Mouse (Mus musculus) heart, embryonic 12.5 days (tissue): ENCODE results near the gene Prx. TPM values are rescaled to one million over a fixed set of nuclear protein-coding genes. Genes with fewer than 3 reads are reported as not detected.
A peak's percentile ranks its signal among the peaks of the same experiment; 100 is the strongest.

Experiments used
- ATAC-seq: fragments of 200-750 bp; cut with Nextera tagmentation; 2 replicates; pipeline ENCODE4 v1.8.0; 2017; ENCODE audit warnings: moderate TSS enrichment, moderate library complexity; ENCODE audit not compliant: insufficient number of reproducible peaks, low FRiP score
- H3K27ac ChIP-seq: fragments of 300-500 bp; sonication (generic); 2 replicates; pipeline ENCODE4 v1.5.1; 2016; ENCODE audit warnings: mild to moderate bottlenecking, moderate library complexity; ENCODE audit not compliant: poor library complexity, severe bottlenecking
- H3K27me3 ChIP-seq: fragments of 300-500 bp; sonication (generic); replicated peaks from 2 replicates; pipeline ENCODE4 v1.6.1; 2016; ENCODE audit warnings: mild to moderate bottlenecking, moderate library complexity
- H3K36me3 ChIP-seq: fragments of 300-500 bp; sonication (generic); 2 replicates; pipeline ENCODE4 v1.6.1; 2016; ENCODE audit warnings: mild to moderate bottlenecking, moderate library complexity
- H3K4me1 ChIP-seq: fragments of 300-500 bp; sonication (generic); replicated peaks from 2 replicates; pipeline ENCODE4 v1.6.1; 2016; ENCODE audit warnings: mild to moderate bottlenecking
- H3K4me2 ChIP-seq: fragments of 300-500 bp; sonication (generic); 2 replicates; pipeline ENCODE4 v1.6.1; 2016; ENCODE audit warnings: mild to moderate bottlenecking, moderate library complexity
- H3K4me3 ChIP-seq: fragments of 300-500 bp; sonication (generic); 2 replicates; pipeline ENCODE4 v1.5.1; 2016; ENCODE audit warnings: mild to moderate bottlenecking
- H3K9ac ChIP-seq: fragments of 300-500 bp; sonication (generic); 2 replicates; pipeline ENCODE4 v1.6.1; 2016; ENCODE audit warnings: mild to moderate bottlenecking, moderate library complexity
- H3K9me3 ChIP-seq: fragments of 300-500 bp; sonication (generic); replicated peaks from 2 replicates; pipeline ENCODE4 v1.6.1; 2016; ENCODE audit warnings: mild to moderate bottlenecking, moderate library complexity
- WGBS: fragments of 180-500 bp; shearing (Covaris S2); methylation state at CpG from one replicate; pipeline ENCODE4 v1.1.7; 2016; 5-methylcytosine and 5-hydroxymethylcytosine counted together
- polyA plus RNA-seq: library from polyadenylated mRNA; unstranded; fragments of >200 nt; fragmentation: Nextera tagmentation; extraction: Ambion mirVana; gene quantifications from 2 replicates; pipeline ENCODE4 v1.2.1, GENCODE M21; 2016

Gene Prx
- polyA plus RNA-seq = 3.3 and 3.5 TPM in 2 replicates

- no peak within 1 kb of the TSS for H3K4me2 ChIP-seq
- no peaks in the 10 kb centered on the region for H3K27me3 ChIP-seq
- H3K4me3 ChIP-seq = no peak within 1 kb of the TSS
- no peaks in the 10 kb centered on the region for H3K9me3 ChIP-seq
- WGBS = 46% methylated on average over 3 of the region's 3 CpGs
- ATAC-seq = no peak
- no peaks in the 10 kb centered on the region for H3K36me3 ChIP-seq
- no peak within 1 kb of the TSS for H3K27ac ChIP-seq
- no peak within 1 kb of the TSS for H3K9ac ChIP-seq
- H3K4me1 ChIP-seq = peaks cover 19% of the 10 kb centered on the region
These were observed at the start of gene Prx for GRCm38 (mm10) chr7:27499036-27499435. TSS of gene Prx (plus strand) at chr7:27499324.

DNA sequence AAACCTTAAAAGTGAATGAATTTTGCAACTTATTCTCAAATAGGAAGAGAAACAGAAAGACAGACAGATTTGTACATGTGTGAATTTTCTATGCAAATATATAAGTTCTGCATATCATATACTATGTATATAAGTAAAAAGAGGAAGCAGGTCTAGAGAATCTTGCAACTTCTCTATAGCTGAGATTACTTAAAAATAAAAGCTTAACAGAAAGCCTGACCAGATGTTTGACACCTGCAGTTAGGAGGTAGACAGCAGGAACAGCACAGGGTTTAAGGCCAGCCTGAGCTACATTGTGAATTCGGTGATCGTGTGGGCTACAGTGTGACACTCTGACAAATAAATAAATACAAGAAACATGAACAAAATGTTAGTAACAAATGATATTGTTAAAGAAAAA, 47.8 kb upstream of the Prx start:
- no peak overlapping the region for H3K4me3 ChIP-seq
- peaks cover 21% of the 10 kb centered on the region for H3K4me1 ChIP-seq
- ATAC-seq = no peak
- H3K4me2 ChIP-seq = no peak overlapping the region
- WGBS = 99% methylated on average over 2 of the region's 2 CpGs
- peaks cover 3% of the 10 kb centered on the region for H3K27me3 ChIP-seq
- H3K36me3 ChIP-seq = no peaks in the 10 kb centered on the region
- H3K9ac ChIP-seq = no peak overlapping the region
- H3K27ac ChIP-seq = no peak overlapping the region
- H3K9me3 ChIP-seq = no peaks in the 10 kb centered on the region

DNA sequence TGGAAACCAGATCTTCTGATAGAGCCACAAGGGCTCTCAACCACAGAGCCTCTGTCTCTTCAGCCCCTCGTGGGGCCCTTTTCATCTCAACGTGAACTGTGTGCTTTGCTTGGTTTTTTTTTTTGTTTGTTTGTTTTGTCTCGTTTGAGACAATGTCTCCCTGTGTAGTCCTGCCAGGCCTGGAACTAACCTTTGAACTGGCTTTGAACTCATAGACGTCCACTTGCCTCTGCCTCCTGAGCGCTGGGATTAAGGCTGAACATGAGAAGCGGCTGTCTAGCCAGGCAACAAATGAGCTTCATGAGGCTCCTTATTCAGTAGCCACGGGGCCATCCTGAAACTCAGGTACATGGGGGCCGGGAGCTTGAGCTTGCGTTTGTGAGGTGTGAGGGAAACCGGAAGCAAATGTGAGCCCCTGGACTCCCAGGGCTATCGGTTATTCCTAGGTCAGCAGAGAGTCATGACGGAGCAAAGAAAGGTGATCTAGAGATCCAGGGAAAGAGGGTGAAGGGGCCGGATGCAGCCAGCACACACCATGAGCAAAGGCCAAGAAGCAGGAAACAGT, 46.8 kb upstream of the Prx start:
- Histone ChIP-seq H3K36me3 (no peaks in the 10 kb centered on the region), H3K9me3 (no peaks in the 10 kb centered on the region), H3K4me1 (peaks cover 12% of the 10 kb centered on the region; the same call in 1 of the 2 replicates), H3K27me3 (no peaks in the 10 kb centered on the region), H3K9ac (no peak overlapping the region), H3K4me3 (no peak overlapping the region), H3K27ac (no peak overlapping the region), H3K4me2 (peak overlapping the region; percentile 27; the same call in 1 of the 2 replicates)
- WGBS = 59% methylated on average over 13 of the region's 13 CpGs
- ATAC-seq = no peak

- Histone ChIP-seq H3K4me2 (no peak overlapping the region), H3K4me3 (no peak overlapping the region), H3K27ac (peak overlapping the region; percentile 51; the same call in 1 of the 2 replicates), H3K27me3 (no peaks in the 10 kb centered on the region), H3K4me1 (no peaks in the 10 kb centered on the region), H3K9me3 (no peaks in the 10 kb centered on the region), H3K36me3 (no peaks in the 10 kb centered on the region), H3K9ac (no peak overlapping the region)
- peak; percentile 73 for ATAC-seq
- 51% methylated on average over 10 of the region's 10 CpGs for whole genome bisulfite sequencing
These were observed 44.5 kb upstream of the Prx start for GRCm38 (mm10) chr7:27454461-27455121.

GRCm38 (mm10) chr7:27455273-27455672, 43.9 kb upstream of the Prx start:
- ATAC-seq = no peak
- 81% methylated on average over 3 of the region's 3 CpGs for WGBS
- Histone ChIP-seq H3K9ac (no peak overlapping the region), H3K4me1 (no peaks in the 10 kb centered on the region), H3K27ac (no peak overlapping the region), H3K27me3 (no peaks in the 10 kb centered on the region), H3K4me2 (no peak overlapping the region), H3K4me3 (no peak overlapping the region), H3K36me3 (no peaks in the 10 kb centered on the region), H3K9me3 (no peaks in the 10 kb centered on the region)

GRCm38 (mm10) chr7:27458614-27459013, 40.5 kb upstream of the Prx start:
- H3K36me3 ChIP-seq = peaks cover 2% of the 10 kb centered on the region; the same call in 1 of the 2 replicates
- H3K4me3 ChIP-seq = no peak overlapping the region
- no peaks in the 10 kb centered on the region for H3K27me3 ChIP-seq
- no peak overlapping the region for H3K9ac ChIP-seq
- peak; percentile 84 for ATAC-seq
- H3K9me3 ChIP-seq = no peaks in the 10 kb centered on the region
- H3K4me2 ChIP-seq = no peak overlapping the region
- 78% methylated on average over 4 of the region's 4 CpGs for WGBS
- H3K27ac ChIP-seq = no peak overlapping the region
- no peaks in the 10 kb centered on the region for H3K4me1 ChIP-seq

- Histone ChIP-seq H3K27ac (no peak overlapping the region), H3K4me2 (no peak overlapping the region), H3K4me3 (no peak overlapping the region), H3K4me1 (no peaks in the 10 kb centered on the region), H3K27me3 (no peaks in the 10 kb centered on the region), H3K36me3 (peaks cover 3% of the 10 kb centered on the region; the same call in 1 of the 2 replicates), H3K9ac (no peak overlapping the region), H3K9me3 (no peaks in the 10 kb centered on the region)
- ATAC-seq = 0 out of 2 replicates have a peak, but pooled peaks have one; percentile 26
- WGBS = 58% methylated on average over 5 of the region's 5 CpGs
These were observed 39.5 kb upstream of the Prx start for GRCm38 (mm10) chr7:27459640-27460039.

DNA sequence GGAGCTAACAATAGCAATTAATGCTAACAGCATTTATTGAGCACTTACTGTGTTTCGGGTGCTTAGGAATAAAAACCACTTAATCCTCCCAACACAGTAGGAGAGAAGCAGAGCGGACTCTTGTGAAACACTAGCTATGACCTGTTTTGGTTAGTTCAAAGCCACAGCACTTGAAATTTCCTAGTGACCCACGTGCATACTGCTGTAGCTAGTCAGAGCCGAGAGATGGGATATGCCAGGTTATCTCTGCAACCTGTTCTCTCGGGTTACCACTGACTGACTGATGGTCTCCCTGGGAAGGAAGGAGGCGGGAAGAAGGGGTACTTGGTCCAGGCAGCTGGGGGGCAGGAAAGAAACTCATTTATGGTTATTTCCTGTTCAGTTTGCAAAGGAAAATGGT, 38.6 kb upstream of the Prx start:
- WGBS = 76% methylated on average over 6 of the region's 6 CpGs
- Histone ChIP-seq H3K27ac (no peak overlapping the region), H3K9me3 (no peaks in the 10 kb centered on the region), H3K4me2 (no peak overlapping the region), H3K4me1 (no peaks in the 10 kb centered on the region), H3K36me3 (peaks cover 3% of the 10 kb centered on the region; the same call in 1 of the 2 replicates), H3K9ac (no peak overlapping the region), H3K27me3 (no peaks in the 10 kb centered on the region), H3K4me3 (no peak overlapping the region)
- no peak for ATAC-seq

GRCm38 (mm10) chr7:27467648-27468047, 31.5 kb upstream of the Prx start:
- no peak for ATAC-seq
- H3K4me1 ChIP-seq = peaks cover 8% of the 10 kb centered on the region; the same call in 1 of the 2 replicates
- H3K27me3 ChIP-seq = no peaks in the 10 kb centered on the region
- no peak overlapping the region for H3K9ac ChIP-seq
- 38% methylated on average over 4 of the region's 4 CpGs for WGBS
- H3K4me3 ChIP-seq = no peak overlapping the region
- H3K4me2 ChIP-seq = no peak overlapping the region
- 0 out of 2 replicates have a peak, but pooled peaks cover 3% of the 10 kb centered on the region for H3K36me3 ChIP-seq
- H3K9me3 ChIP-seq = no peaks in the 10 kb centered on the region
- no peak overlapping the region; the same call in 1 of the 2 replicates for H3K27ac ChIP-seq

GRCm38 (mm10) chr7:27471390-27472120, 27.6 kb upstream of the Prx start:
- Histone ChIP-seq H3K4me3 (no peak overlapping the region), H3K9ac (no peak overlapping the region), H3K4me2 (no peak overlapping the region), H3K27ac (no peak overlapping the region), H3K9me3 (no peaks in the 10 kb centered on the region), H3K27me3 (no peaks in the 10 kb centered on the region), H3K36me3 (peaks cover 10% of the 10 kb centered on the region), H3K4me1 (peaks cover 15% of the 10 kb centered on the region)
- WGBS = 91% methylated on average over 11 of the region's 11 CpGs
- no peak for ATAC-seq

DNA sequence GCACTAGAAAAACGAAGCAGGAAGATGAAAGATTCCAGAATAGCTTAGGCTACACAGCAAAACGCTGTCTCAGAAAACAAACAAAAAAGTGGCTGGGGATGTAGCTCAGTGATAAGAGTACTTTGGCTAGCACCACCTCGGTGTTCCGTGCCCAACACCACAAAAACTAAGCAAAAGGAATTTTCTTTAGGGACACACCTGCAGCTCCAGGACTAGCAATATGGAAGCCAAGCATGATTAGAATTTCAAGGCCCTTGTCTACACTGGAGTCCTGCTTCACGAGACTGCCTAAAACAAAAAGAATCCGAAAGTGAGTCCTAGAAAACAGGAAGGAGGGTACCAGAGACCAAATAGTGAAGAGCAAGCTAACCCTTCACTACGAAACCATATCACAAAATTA, 26.5 kb upstream of the Prx start:
- peak overlapping the region; percentile 82 for H3K4me3 ChIP-seq
- 24% methylated on average over 7 of the region's 7 CpGs for WGBS
- peak overlapping the region; percentile 68 for H3K4me2 ChIP-seq
- peaks cover 13% of the 10 kb centered on the region for H3K4me1 ChIP-seq
- ATAC-seq = no peak
- no peaks in the 10 kb centered on the region for H3K9me3 ChIP-seq
- peak overlapping the region; percentile 91 for H3K27ac ChIP-seq
- no peaks in the 10 kb centered on the region for H3K27me3 ChIP-seq
- H3K36me3 ChIP-seq = peaks cover 18% of the 10 kb centered on the region
- peak overlapping the region; percentile 59; the same call in 1 of the 2 replicates for H3K9ac ChIP-seq
